Mouse (Mus musculus) CH12.LX (cell line): ENCODE results near the gene Rps2. TPM values are rescaled to one million over a fixed set of nuclear protein-coding genes. Genes with fewer than 3 reads are reported as not detected.

Experiments used
- DNase-seq: peaks from one replicate; pipeline ENCODE4 v3.0.0-alpha.2; 2013; ENCODE audit errors: extremely low read depth
- H3K27ac ChIP-seq: 2 replicates; pipeline ENCODE4 v1.5.1; 2012; ENCODE audit warnings: low read depth, mild to moderate bottlenecking, control low read depth, moderate library complexity; ENCODE audit not compliant: insufficient read depth
- H3K27me3 ChIP-seq: replicated peaks from 2 replicates; pipeline ENCODE3; 2012; ENCODE audit warnings: inconsistent platforms
- H3K36me3 ChIP-seq, 2 experiments: replicated peaks in 1 of 2; 2 replicates each; pipeline versions ENCODE3 to v1.6.1; 2012; ENCODE audit warnings: inconsistent platforms in 1 of 2, low read length in 1 of 2, mild to moderate bottlenecking in 1 of 2, mixed read lengths in 1 of 2, moderate library complexity in 1 of 2; ENCODE audit not compliant: control insufficient read depth in 1 of 2, insufficient read depth in 1 of 2
- H3K4me1 ChIP-seq, 2 experiments: 2 replicates each; pipeline ENCODE4 v1.6.1; 2012; ENCODE audit warnings: inconsistent platforms in 1 of 2, moderate library complexity in 1 of 2; ENCODE audit not compliant: insufficient read depth in 2 of 2, control insufficient read depth in 1 of 2
- H3K4me2 ChIP-seq: 2 replicates; pipeline ENCODE4 v1.6.1; 2012; ENCODE audit warnings: low read depth, mild to moderate bottlenecking, control low read depth; ENCODE audit not compliant: poor library complexity, insufficient read depth, severe bottlenecking
- H3K4me3 ChIP-seq, 3 experiments: fragments of 150-350 bp in 1 of 3; sonication (generic) in 1 of 3; replicated peaks in 1 of 3; 2 replicates each; pipeline versions ENCODE3 to v1.5.1; 2011 to 2012; ENCODE audit warnings: low read depth in 2 of 3, low read length in 2 of 3, mild to moderate bottlenecking in 2 of 3, moderate library complexity in 2 of 3, control low read depth in 1 of 3, improper control_type of control experiment in 1 of 3, inconsistent platforms in 1 of 3, mixed read lengths in 1 of 3; ENCODE audit not compliant: poor library complexity in 1 of 3
- H3K79me2 ChIP-seq: replicated peaks from 2 replicates; pipeline ENCODE4 v1.6.1; 2012; ENCODE audit warnings: mild to moderate bottlenecking, moderate library complexity; ENCODE audit not compliant: control insufficient read depth, poor library complexity, insufficient read depth, severe bottlenecking; ENCODE audit errors: extremely low read depth
- H3K9ac ChIP-seq: 2 replicates; pipeline ENCODE4 v1.6.1; 2012; ENCODE audit warnings: low read depth, mild to moderate bottlenecking, control low read depth, moderate library complexity; ENCODE audit not compliant: insufficient read depth
- H3K9me3 ChIP-seq: replicated peaks from 2 replicates; pipeline ENCODE3; 2012; ENCODE audit warnings: low read length, inconsistent platforms, mixed read lengths
- CHD1 ChIP-seq: IDR thresholded peaks from 2 replicates; pipeline ENCODE4 v1.6.1; 2012; ENCODE audit warnings: low read depth, low read length, improper control_type of control experiment, inconsistent platforms
- CHD2 ChIP-seq: IDR thresholded peaks from 2 replicates; pipeline ENCODE4 v1.6.1; 2011; ENCODE audit warnings: low read length, improper control_type of control experiment
- EP300 ChIP-seq: IDR thresholded peaks from 2 replicates; pipeline ENCODE4 v1.6.1; 2011; ENCODE audit warnings: low read length, improper control_type of control experiment
- ETS1 ChIP-seq: conservative IDR thresholded peaks from 2 replicates; pipeline ENCODE4 v1.6.1; 2012; ENCODE audit warnings: low read depth, mild to moderate bottlenecking, inconsistent platforms, low read length, improper control_type of control experiment, moderate library complexity
- JUN ChIP-seq: IDR thresholded peaks from 2 replicates; pipeline ENCODE4 v1.6.1; 2011; ENCODE audit warnings: low read depth, mild to moderate bottlenecking, low read length, improper control_type of control experiment, moderate library complexity; ENCODE audit not compliant: insufficient read depth
- KAT2A ChIP-seq: IDR thresholded peaks from 2 replicates; pipeline ENCODE4 v1.6.1; 2012; ENCODE audit warnings: low read length, improper control_type of control experiment, inconsistent platforms; ENCODE audit not compliant: insufficient replicate concordance
- MAFK ChIP-seq: IDR thresholded peaks from 2 replicates; pipeline ENCODE4 v1.6.1; 2011; ENCODE audit warnings: low read length, improper control_type of control experiment; ENCODE audit not compliant: insufficient replicate concordance
- MAX ChIP-seq: IDR thresholded peaks from 2 replicates; pipeline ENCODE4 v1.6.1; 2011; ENCODE audit warnings: low read length, improper control_type of control experiment
- MAZ ChIP-seq: IDR thresholded peaks from 2 replicates; pipeline ENCODE4 v1.6.1; 2012; ENCODE audit warnings: low read depth, mild to moderate bottlenecking, inconsistent platforms, low read length, improper control_type of control experiment, moderate library complexity
- MYC ChIP-seq: IDR thresholded peaks from 2 replicates; pipeline ENCODE4 v1.6.1; 2011; ENCODE audit warnings: low read depth, mild to moderate bottlenecking, improper control_type of control experiment, low read length
- NRF1 ChIP-seq: IDR thresholded peaks from 2 replicates; pipeline ENCODE4 v1.6.1; 2014; ENCODE audit warnings: low read depth, mild to moderate bottlenecking, inconsistent platforms, low read length, improper control_type of control experiment, moderate library complexity
- PAX5 ChIP-seq: IDR thresholded peaks from 2 replicates; pipeline ENCODE4 v1.6.1; 2012; ENCODE audit warnings: low read length, inconsistent platforms, mixed read lengths
- POLR2A ChIP-seq: IDR thresholded peaks from 2 replicates; pipeline ENCODE4 v1.6.1; 2011; ENCODE audit warnings: low read depth, mild to moderate bottlenecking, improper control_type of control experiment, low read length
- POLR2AphosphoS2 ChIP-seq: IDR thresholded peaks from 2 replicates; pipeline ENCODE4 v1.6.1; 2011; ENCODE audit warnings: low read depth, low read length, improper control_type of control experiment
- USF1 ChIP-seq: IDR thresholded peaks from 2 replicates; pipeline ENCODE4 v1.6.1; 2014; ENCODE audit warnings: low read depth, mild to moderate bottlenecking, inconsistent platforms, low read length, improper control_type of control experiment
- ZMIZ1 ChIP-seq: IDR thresholded peaks from 2 replicates; pipeline ENCODE4 v1.6.1; 2012; ENCODE audit warnings: low read depth, mild to moderate bottlenecking, inconsistent platforms, low read length, improper control_type of control experiment
- ZNF384 ChIP-seq: IDR thresholded peaks from 2 replicates; pipeline ENCODE4 v1.6.1; 2012; ENCODE audit warnings: low read depth, low read length, improper control_type of control experiment, inconsistent platforms
- dilution Hi-C: fragments of 300-500 bp; cut with MboI; formaldehyde crosslinking; loops from 2 replicates; pipeline ENCODE4 v1.14.3; 2020; ENCODE audit warnings: low sequenced_read_pairs; ENCODE audit not compliant: extremely low pct_unique_long_range_greater_than_20kb, extremely low pct_ligation_motif_present
- in situ Hi-C: fragments of 300-500 bp; cut with MboI; formaldehyde crosslinking; loops from 3 replicates; pipeline ENCODE4 v1.14.3; 2019; ENCODE audit warnings: low sequenced_read_pairs, low pct_ligation_motif_present, low pct_unique_long_range_greater_than_20kb, mixed read lengths
- polyA plus RNA-seq: library from polyadenylated mRNA; unstranded; fragments of >175 nt; gene quantifications from 2 replicates; pipeline ENCODE4 v1.2.1, GENCODE M21; 2012; ENCODE audit warnings: low read depth; ENCODE audit not compliant: insufficient read length
- total RNA-seq, 2 experiments: library from RNA; depleted of rRNA; stranded (reverse); fragments of 300-350 nt in 1 of 2; fragments of >200 nt in 1 of 2; gene quantifications; 2 replicates each; pipeline ENCODE4 v1.2.3; 2012 to 2014

Rps2 gene
- total and polyA plus RNA-seq, 3 experiments = 2,057 to 6,050 (median 5,410) TPM

DNA sequence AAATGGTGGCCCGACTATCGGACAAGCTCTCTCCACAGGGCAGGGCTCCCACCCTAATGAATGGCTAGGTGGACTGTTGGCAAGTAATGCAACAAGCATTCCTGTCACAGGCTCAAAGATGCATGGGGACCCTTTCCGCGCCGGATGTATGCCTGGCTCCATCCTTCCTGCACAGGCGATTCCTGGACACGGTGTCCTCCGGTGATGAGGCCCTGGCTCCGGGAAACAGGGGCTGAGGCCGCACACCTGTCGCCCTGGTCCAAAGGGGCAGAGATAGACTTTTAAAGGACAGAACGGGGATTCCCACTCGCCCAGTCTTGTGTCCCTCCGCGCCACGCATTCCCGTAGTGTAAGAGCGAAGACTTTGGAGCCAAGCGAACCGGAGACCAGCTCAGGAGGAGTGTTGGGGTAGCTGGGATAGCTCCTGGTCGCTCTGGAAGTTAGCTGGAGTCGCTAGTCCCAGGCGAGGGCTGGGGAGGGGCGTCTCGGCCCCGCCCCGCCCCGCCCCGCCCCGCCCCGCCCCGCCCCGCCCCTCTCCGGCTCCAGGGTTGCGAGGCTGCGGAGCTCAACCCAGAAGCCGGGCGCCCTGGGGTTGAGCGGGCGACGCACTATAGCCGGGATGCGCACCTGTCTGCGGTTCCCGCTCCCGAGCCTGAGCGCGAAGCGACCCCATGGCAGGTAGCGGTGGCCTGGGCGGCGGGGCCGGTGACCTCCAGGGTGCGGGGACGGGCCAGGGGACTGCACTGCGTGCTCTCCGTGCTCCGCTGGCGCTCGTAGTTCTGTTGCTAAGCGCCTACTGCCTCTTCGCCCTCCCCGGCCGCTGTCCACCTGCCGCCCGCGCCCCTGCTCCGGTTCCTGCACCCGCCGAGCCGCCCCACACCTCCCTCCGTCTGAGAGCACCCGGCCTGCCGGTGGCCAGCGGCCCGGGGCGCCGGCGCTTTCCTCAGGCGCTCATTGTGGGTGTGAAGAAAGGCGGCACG, 34.8 kb downstream of the Rps2 start, which contains the start of gene Hs3st6:
Gene Hs3st6, plus strand, starts transcription at position 574 of the 980 bp plus-strand sequence.
- Histone ChIP-seq H3K79me2 (no peaks in the 10 kb centered on the region), H3K9ac (peak within 1 kb of the TSS; percentile 4; the same call in 1 of the 2 replicates), H3K9me3 (no peaks in the 10 kb centered on the region), H3K4me2 (peak within 1 kb of the TSS; percentile 95), H3K4me3 (peak within 1 kb of the TSS; percentile 23 to 59 (median 33)), H3K27me3 (peaks cover 83% of the 10 kb centered on the region), H3K27ac (no peak within 1 kb of the TSS), H3K4me1 (peaks cover 6 to 14% of the 10 kb centered on the region in 2 experiments), H3K36me3 (no peaks in the 10 kb centered on the region)
- TF ChIP-seq USF1 (no peak), ZMIZ1 (no peak), POLR2A (no peak), KAT2A (no peak), NRF1 (no peak), MAZ (no peak), MAFK (no peak), ETS1 (no peak), ZNF384 (no peak)
- in situ Hi-C loops = no loop called here
- no peak for DNase-seq
- dilution Hi-C loops = no loop called here

DNA sequence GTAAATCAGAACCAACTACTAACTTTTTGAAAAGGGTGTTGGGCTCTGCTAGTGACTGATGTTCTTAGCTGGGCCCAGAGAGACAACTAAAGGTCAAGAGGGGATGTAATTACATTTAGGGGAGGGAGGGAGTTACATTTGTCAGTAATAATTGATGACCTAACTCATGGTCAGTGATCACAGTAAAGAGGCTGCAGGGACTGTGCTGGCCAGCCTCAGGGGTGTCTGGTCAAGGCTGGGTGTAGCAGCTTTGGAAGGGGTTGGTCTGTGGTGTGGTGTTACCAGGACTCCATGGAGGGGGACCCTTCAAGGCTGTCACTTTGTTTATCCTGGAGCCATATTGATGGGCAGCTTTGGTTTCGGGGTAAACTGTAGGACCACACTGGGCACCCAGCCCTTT, 39.5 kb downstream of the Rps2 start:
- H3K27me3 ChIP-seq = peaks cover 86% of the 10 kb centered on the region
- H3K27ac ChIP-seq = no peak overlapping the region
- TF ChIP-seq ETS1 (no peak), MAZ (no peak), JUN (no peak), MAX (no peak), EP300 (no peak), MYC (no peak), POLR2AphosphoS2 (no peak), NRF1 (no peak), PAX5 (no peak), CHD1 (no peak), KAT2A (no peak), CHD2 (no peak)
- in situ Hi-C loops = no loop called here
- no peak overlapping the region for H3K4me2 ChIP-seq
- no peaks in the 10 kb centered on the region for H3K9me3 ChIP-seq
- dilution Hi-C loops = no loop called here
- H3K79me2 ChIP-seq = no peaks in the 10 kb centered on the region
- no peak overlapping the region for H3K9ac ChIP-seq
- DNase-seq = no peak
- no peaks in the 10 kb centered on the region for H3K36me3 ChIP-seq
- H3K4me1 ChIP-seq = peaks cover 4 to 11% of the 10 kb centered on the region in 2 experiments
- H3K4me3 ChIP-seq = no peak overlapping the region
